Mouse (Mus musculus): ENCODE results near the gene Zfp280c.
A peak's percentile ranks its signal among the peaks of the same experiment; 100 is the strongest.

The Zfp280c gene

GRCm38 (mm10) chrX:48594099-48594760 lies at the start of gene Zfp280c:
TSS of gene Zfp280c (minus strand) at chrX:48594504.
- DNase-seq: peak; percentile 77

- DNase-seq: no peak
These were observed 42.7 kb upstream of the Zfp280c start for GRCm38 (mm10) chrX:48637032-48637431.

- DNase-seq: no peak
These were observed 29.7 kb upstream of the Zfp280c start for GRCm38 (mm10) chrX:48624054-48624420.

GRCm38 (mm10) chrX:48623379-48624053 lies 29.2 kb upstream of the Zfp280c start, which contains the start of gene Slc25a14:
TSS of gene Slc25a14 (plus strand) at chrX:48623413.
- peak; percentile 84 for DNase-seq

GRCm38 (mm10) chrX:48623049-48623378 lies 28.7 kb upstream of the Zfp280c start:
- no peak for DNase-seq

DNA sequence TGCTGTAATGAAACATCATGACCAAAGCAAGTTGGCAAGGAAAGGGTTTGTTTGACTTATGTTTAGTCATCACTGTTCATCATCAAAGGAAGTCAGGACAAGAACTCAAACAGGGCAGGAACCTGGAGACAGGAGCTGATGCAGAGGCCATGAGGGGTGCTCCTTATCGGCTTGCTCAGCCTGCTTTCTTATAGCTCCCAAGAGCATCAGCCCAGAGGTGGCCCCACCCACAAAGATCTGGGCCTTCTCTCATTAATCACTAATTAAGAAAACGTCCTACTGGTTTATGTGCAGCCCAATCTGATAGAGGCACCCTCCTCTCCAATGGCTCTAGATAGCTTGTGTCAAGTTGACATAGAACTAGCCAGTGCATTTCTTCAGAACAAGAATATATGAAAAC lies 10.6 kb upstream of the Zfp280c start:
- no peak for DNase-seq

DNA sequence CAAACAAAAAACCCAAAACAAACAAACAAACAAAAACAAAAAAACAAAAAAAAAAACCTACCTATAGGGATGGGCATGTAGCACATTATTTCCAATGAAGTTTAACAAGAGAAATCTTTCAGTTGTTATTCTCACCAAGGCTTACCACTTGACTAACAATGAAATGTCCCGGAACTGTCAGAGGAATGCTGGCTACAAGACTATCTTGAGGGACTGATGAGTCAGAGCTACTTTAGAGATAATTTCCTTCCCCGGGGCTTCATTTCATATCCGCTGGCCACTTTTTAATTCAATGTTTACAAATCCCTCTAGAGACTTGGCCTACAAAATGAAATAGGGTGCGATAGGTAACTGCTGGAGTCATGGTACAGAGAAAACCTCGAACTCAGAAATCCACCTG lies 2.6 kb upstream of the Zfp280c start:
- DNase-seq: no peak

DNA sequence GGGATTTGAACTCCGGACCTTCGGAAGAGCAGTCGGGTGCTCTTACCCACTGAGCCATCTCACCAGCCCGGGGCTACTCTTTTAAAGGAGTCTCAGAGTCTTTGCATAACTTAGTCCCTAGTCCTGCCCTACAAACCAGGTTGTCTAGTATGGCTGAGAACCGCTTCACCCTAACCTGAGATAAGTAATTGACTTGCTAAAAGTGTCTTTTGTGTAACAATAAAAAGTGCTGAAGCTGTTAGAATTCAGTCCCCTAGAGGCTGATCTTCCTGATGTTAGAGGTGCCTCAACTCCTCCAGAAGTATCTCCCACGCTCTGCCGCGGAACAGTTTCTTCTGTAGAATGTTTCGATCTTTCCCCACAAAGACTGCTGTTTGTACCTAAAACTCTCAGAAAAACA lies 1.7 kb upstream of the Zfp280c start:
- DNase-seq: no peak

DNA sequence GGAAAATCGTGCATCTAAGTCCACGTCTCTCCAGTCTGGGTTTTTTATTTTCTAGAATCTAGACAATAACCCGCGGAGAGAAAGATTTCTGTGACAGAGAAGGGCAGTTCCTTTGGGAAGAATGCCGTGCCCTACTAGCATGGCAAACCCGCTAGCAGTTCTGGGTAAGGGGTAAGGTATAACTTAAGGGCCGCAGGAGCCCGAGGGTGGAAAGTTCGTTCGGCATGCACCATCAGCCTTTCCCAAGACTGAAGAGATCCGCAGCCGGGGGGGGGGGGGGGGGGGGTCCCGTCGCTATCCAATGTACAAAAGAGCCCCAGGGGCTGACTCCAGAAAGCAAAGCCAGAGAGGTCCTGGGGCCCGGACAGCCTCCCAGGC lies 594 bp downstream of the Zfp280c start:
- peak; percentile 3 for DNase-seq

DNA sequence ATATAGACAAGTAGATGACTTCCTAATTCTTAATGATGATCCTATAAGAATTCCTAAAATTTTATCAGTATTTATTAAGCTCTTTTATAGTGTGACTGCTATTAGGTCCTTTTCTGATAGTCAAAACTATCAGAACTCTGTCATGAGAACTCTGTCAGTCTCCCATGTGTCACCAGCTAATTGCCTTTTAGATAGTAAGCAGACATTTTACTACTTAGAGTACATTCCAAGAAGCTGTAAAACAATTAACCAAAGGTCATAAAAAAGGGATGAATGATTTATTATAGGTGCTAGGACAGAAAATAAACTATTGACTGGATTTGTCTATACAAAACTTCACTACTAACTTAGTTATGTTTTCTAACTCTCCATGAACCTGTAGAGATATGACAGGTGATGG lies 11.0 kb downstream of the Zfp280c start:
- DNase-seq: no peak

GRCm38 (mm10) chrX:48532175-48532574 lies 62.1 kb downstream of the Zfp280c start:
- peak; percentile 55 for DNase-seq

- no peak for DNase-seq
These were observed 67.9 kb downstream of the Zfp280c start for GRCm38 (mm10) chrX:48526435-48526834.

- peak; percentile 44 for DNase-seq
These were observed 68.4 kb downstream of the Zfp280c start for GRCm38 (mm10) chrX:48525866-48526265.

DNA sequence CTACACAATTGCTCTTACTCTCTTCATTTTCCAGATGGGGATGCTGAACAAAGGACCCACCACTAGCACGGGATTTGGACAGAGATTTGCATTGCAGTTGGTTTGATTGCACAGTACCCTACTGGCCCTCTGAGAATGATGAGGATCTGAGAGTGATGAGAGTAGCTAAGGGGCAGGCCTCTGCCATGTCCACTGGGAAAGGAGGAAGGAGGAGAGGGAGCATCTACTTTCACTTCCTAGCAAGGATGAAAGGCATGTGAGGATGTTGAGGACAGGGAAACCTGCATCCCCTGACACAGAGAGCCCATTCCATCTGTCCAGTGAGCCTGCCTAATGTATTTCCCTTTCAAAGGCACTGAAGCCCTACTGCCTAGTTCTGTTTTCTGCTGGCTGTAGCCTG lies 69.0 kb downstream of the Zfp280c start:
- no peak for DNase-seq

DNA sequence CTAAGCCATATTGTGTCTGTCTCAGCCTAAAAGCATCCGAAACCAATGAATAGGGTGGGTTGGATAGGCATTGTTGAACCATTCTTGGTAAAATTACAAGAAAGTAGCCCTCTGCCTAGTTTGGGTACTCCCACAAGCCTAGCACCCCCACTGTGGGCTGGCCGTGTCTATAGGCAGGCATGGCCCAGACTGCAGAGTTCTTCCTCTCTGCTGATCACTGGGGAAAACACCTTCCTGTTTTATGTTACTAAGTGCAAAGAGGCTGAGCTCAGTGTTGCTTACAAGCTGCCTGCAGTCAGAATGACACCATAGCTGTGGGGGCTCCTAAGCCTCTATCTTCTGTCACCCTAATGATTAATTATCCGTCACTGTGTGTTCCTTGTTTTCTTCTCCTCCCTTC lies 70.8 kb downstream of the Zfp280c start:
- no peak for DNase-seq

DNA sequence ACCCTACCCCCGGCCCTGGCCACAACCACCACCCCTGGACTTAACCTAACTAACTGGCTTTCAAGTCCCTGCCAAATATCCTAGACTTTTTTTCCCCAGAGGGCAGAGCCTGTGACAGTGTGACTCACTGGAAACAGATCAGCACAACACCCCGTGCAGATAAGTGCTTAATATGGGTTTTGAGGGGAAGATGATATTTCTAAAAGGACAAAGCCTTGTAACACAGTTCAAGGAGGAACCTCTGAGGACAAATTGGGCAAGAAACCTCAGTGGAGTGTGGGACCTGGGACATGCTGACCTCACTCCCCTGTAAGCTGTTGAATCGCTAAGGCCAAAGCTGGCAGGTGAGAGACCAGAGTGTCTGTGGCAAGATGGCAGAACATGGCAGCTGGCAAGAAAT lies 72.7 kb downstream of the Zfp280c start:
- DNase-seq: no peak

GRCm38 (mm10) chrX:48519549-48520085 lies 74.7 kb downstream of the Zfp280c start:
- DNase-seq: no peak

DNA sequence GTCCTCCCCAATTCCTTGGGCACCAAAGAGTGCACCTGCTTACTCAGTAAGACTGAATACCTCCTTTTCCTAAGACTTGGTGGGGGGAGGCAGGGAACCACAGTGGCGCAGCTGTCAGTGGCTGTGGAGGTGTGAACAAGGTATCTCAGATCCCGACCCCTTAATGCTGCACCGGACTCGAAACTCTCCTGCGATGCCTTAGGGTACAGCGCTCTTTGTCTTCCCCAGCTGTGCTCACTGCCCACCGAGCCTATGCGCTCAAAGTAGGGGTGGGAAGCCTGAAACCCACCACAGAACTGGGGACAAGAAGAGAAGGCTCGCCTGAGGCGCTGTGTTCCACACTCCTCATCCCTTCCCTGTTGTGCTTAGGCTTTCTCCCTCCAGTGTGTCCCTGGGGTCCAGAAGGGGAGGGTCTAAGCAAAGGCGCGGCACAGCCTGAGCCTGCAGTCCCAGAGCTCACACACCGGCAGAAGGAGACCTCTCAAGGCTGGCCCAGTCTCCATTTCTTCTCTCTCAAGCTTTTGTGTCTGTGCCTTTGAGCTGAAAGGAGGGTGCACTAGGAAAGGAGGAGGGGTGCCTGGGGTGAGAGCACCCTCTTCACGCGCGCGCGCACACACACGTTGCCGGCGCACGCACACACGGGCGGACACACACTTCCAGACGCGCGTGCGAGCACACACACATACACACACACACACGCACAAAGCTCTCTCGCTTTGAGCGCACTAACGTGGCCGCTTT lies 75.3 kb downstream of the Zfp280c start, which contains the start of gene Rab33a:
TSS of gene Rab33a (plus strand) at position 478 of the 741 bp plus-strand sequence.
- peak; percentile 67 for DNase-seq

GRCm38 (mm10) chrX:48518211-48518807 lies 76.0 kb downstream of the Zfp280c start:
- peak; percentile 57 for DNase-seq

DNA sequence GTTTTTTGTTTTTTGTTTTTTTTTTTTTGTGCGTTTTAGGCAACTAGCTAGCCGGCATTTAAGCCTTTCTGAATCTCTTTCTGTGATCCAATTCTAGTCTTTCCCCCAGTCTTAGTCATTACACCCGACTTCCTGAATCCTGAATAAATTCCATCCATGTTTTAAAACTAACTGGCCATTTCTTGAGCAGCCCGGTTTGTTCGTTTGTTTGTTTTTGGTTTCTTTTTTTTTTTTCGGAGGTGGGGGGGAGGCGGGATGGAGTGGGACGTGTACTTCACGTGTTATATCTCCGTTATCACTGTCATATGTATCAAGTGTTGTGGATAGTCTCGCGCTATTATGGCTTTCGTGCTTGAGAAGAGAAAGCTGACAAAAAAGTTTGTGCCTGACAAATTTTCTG lies 80.5 kb downstream of the Zfp280c start:
- DNase-seq: no peak

DNA sequence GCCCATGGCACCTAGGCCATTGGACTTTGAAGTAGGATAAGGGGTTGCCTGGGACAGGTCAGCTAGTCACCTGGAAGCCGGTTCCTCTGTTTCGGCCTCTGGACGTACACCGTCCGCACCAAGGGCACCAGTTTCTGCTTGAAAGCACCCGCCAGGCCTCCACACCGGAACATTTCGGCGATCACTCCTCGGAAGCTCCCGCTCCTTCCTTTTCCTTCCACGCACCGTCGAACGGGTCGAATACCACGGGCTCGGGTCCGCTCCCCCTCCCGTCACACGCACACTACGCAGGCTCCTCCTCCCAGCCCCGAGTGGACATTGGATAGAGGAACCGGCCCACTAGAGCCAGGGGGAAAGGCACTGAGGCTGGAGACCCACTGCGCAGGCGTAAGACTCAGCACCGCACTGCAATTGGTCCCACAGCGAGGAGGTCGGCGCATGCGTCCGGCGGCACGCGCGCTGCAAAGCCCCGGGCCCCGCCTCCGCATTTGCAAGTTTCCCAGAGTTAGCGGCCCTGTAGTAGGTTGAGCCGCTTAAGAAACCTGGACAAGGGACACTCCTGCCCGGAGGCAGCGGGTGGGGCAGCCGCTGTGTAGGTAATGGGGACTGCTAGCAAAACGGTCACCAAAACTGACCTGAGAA lies 81.0 kb downstream of the Zfp280c start, which contains the start of gene Aifm1:
TSS of gene Aifm1 (minus strand) at position 398 of the 642 bp plus-strand sequence.
- peak; percentile 95 for DNase-seq

DNA sequence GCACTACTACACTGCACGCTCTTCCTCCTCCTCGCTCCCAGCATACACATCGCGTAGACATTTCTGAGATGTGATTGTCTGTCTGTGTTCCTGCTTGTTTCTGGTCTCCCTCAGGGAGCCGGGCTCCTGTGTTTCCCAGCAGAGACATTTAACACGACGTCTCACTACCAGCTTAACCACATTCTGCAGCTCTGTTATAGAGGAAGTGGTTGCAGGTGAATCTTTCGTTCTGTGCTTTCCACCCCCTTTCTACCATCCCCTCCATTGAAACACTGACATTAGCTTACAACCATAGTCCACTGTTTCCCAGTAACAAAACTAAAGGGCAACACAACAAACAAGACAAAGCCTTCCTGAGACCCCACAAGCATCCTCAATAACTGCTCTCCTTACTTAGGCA lies 100.5 kb downstream of the Zfp280c start:
- DNase-seq: no peak

Data from cerebellum, adult 11-12 months (tissue).